Mouse (Mus musculus) liver, embryonic 15.5 days (tissue): ENCODE results near the gene Pip4k2b. TPM values are rescaled to one million over a fixed set of nuclear protein-coding genes. Genes with fewer than 3 reads are reported as not detected.

Source experiments
- ATAC-seq: fragments of 200-750 bp; cut with Nextera tagmentation; 2 replicates; pipeline ENCODE4 v1.8.0; 2017; ENCODE audit warnings: moderate number of reproducible peaks, mild to moderate bottlenecking, moderate library complexity; ENCODE audit not compliant: insufficient read depth
- H3K27ac ChIP-seq: fragments of 300-500 bp; sonication (generic); replicated peaks from 2 replicates; pipeline ENCODE4 v1.5.1; 2015; ENCODE audit warnings: mild to moderate bottlenecking, inconsistent platforms
- H3K27me3 ChIP-seq: fragments of 300-500 bp; sonication (generic); 2 replicates; pipeline ENCODE4 v1.6.1; 2015; ENCODE audit warnings: mild to moderate bottlenecking, inconsistent platforms
- H3K36me3 ChIP-seq: fragments of 300-500 bp; sonication (generic); replicated peaks from 2 replicates; pipeline ENCODE4 v1.6.1; 2015; ENCODE audit warnings: moderate library complexity, mild to moderate bottlenecking, inconsistent platforms
- H3K4me1 ChIP-seq: fragments of 300-500 bp; sonication (generic); replicated peaks from 2 replicates; pipeline ENCODE4 v1.6.1; 2015; ENCODE audit warnings: inconsistent platforms
- H3K4me2 ChIP-seq: fragments of 300-500 bp; sonication (generic); 2 replicates; pipeline ENCODE4 v1.6.1; 2015; ENCODE audit warnings: moderate library complexity, mild to moderate bottlenecking, inconsistent platforms
- H3K4me3 ChIP-seq: fragments of 300-500 bp; sonication (generic); replicated peaks from 2 replicates; pipeline ENCODE4 v1.5.1; 2015; ENCODE audit warnings: mild to moderate bottlenecking, inconsistent platforms
- H3K9ac ChIP-seq: fragments of 300-500 bp; sonication (generic); 2 replicates; pipeline ENCODE4 v1.6.1; 2015; ENCODE audit warnings: moderate library complexity, mild to moderate bottlenecking, inconsistent platforms
- H3K9me3 ChIP-seq: fragments of 300-500 bp; sonication (generic); replicated peaks from 2 replicates; pipeline ENCODE4 v1.6.1; 2016; ENCODE audit warnings: inconsistent platforms
- WGBS: fragments of 180-500 bp; shearing (Covaris S2); methylation state at CpG from one replicate; pipeline ENCODE4 v1.1.7; 2015; ENCODE audit warnings: mixed read lengths; ENCODE audit not compliant: insufficient replicate concordance; 5-methylcytosine and 5-hydroxymethylcytosine counted together
- polyA plus RNA-seq: library from polyadenylated mRNA; unstranded; fragments of >200 nt; fragmentation: Nextera tagmentation; extraction: Ambion mirVana; gene quantifications from 2 replicates; pipeline ENCODE4 v1.2.1, GENCODE M21; 2015

Gene Pip4k2b
- polyA plus RNA-seq, 1 experiment from 2014 or later, result 0.48 TPM

- H3K27me3 ChIP-seq, result no peaks in the 10 kb centered on the region
- no peak overlapping the region for H3K27ac ChIP-seq
- no peak overlapping the region for H3K4me3 ChIP-seq
- H3K36me3 ChIP-seq, result peaks cover 67% of the 10 kb centered on the region
- no peak for ATAC-seq
- H3K9me3 ChIP-seq, result no peaks in the 10 kb centered on the region
- no peak overlapping the region for H3K9ac ChIP-seq
- peaks cover 10% of the 10 kb centered on the region for H3K4me1 ChIP-seq
- no peak overlapping the region for H3K4me2 ChIP-seq
- WGBS, result 77% methylated on average over 5 of the region's 5 CpGs
Observed at GRCm38 (mm10) chr11:97748496-97748895, 4.0 kb upstream of the Pip4k2b start.

- no peak for ATAC-seq
- H3K27me3 ChIP-seq, result no peaks in the 10 kb centered on the region
- no peak overlapping the region for H3K4me2 ChIP-seq
- peaks cover 60% of the 10 kb centered on the region for H3K36me3 ChIP-seq
- H3K4me1 ChIP-seq, result peaks cover 17% of the 10 kb centered on the region
- H3K9me3 ChIP-seq, result no peaks in the 10 kb centered on the region
- H3K4me3 ChIP-seq, result no peak overlapping the region
- 84% methylated on average over 8 of the region's 8 CpGs for WGBS
- no peak overlapping the region for H3K9ac ChIP-seq
- H3K27ac ChIP-seq, result no peak overlapping the region
Observed at GRCm38 (mm10) chr11:97747773-97748172, 3.3 kb upstream of the Pip4k2b start.

- no peak for ATAC-seq
- H3K4me3 ChIP-seq, result peak overlapping the region; percentile 84
- no peaks in the 10 kb centered on the region for H3K27me3 ChIP-seq
- WGBS, result 7% methylated on average over 13 of the region's 13 CpGs
- H3K27ac ChIP-seq, result peak overlapping the region; percentile 92; the same call in 1 of the 2 replicates
- H3K4me2 ChIP-seq, result peak overlapping the region; percentile 95
- peaks cover 36% of the 10 kb centered on the region for H3K36me3 ChIP-seq
- peak overlapping the region; percentile 88 for H3K9ac ChIP-seq
- H3K9me3 ChIP-seq, result no peaks in the 10 kb centered on the region
- H3K4me1 ChIP-seq, result peaks cover 26% of the 10 kb centered on the region
Observed at GRCm38 (mm10) chr11:97745331-97745721, 822 bp upstream of the Pip4k2b start.

GRCm38 (mm10) chr11:97744718-97745330, 320 bp upstream of the Pip4k2b start:
- Histone ChIP-seq H3K27me3 (no peaks in the 10 kb centered on the region), H3K4me2 (peak overlapping the region; percentile 95), H3K36me3 (peaks cover 31% of the 10 kb centered on the region), H3K4me1 (peaks cover 31% of the 10 kb centered on the region), H3K27ac (peak overlapping the region; percentile 92), H3K9me3 (no peaks in the 10 kb centered on the region), H3K4me3 (peak overlapping the region; percentile 84), H3K9ac (peak overlapping the region; percentile 88)
- ATAC-seq, result peak; percentile 90
- WGBS, result under 1% methylated on average over 45 of the region's 57 CpGs

- H3K4me1 ChIP-seq, result peaks cover 31% of the 10 kb centered on the region
- H3K9me3 ChIP-seq, result no peaks in the 10 kb centered on the region
- H3K27me3 ChIP-seq, result no peaks in the 10 kb centered on the region
- H3K4me2 ChIP-seq, result peak overlapping the region; percentile 95
- no peak for ATAC-seq
- peaks cover 21% of the 10 kb centered on the region for H3K36me3 ChIP-seq
- peak overlapping the region; percentile 77 for H3K27ac ChIP-seq
- H3K4me3 ChIP-seq, result peak overlapping the region; percentile 84
- H3K9ac ChIP-seq, result peak overlapping the region; percentile 85
- 7% methylated on average over 9 of the region's 9 CpGs for WGBS
Observed at GRCm38 (mm10) chr11:97743423-97743822, 1.1 kb downstream of the Pip4k2b start.

- H3K4me3 ChIP-seq, result peak overlapping the region; percentile 84; the same call in 1 of the 2 replicates
- H3K27me3 ChIP-seq, result no peaks in the 10 kb centered on the region
- peak overlapping the region; percentile 95 for H3K4me2 ChIP-seq
- H3K27ac ChIP-seq, result no peak overlapping the region
- ATAC-seq, result no peak
- H3K36me3 ChIP-seq, result peaks cover 13% of the 10 kb centered on the region
- H3K4me1 ChIP-seq, result peaks cover 31% of the 10 kb centered on the region
- no peak overlapping the region for H3K9ac ChIP-seq
- H3K9me3 ChIP-seq, result no peaks in the 10 kb centered on the region
- WGBS, result 64% methylated on average over 9 of the region's 9 CpGs
Observed at GRCm38 (mm10) chr11:97742591-97742990, 1.9 kb downstream of the Pip4k2b start.

- Histone ChIP-seq H3K4me2 (0 out of 2 replicates have a peak overlapping the region, but pooled peaks have one; percentile 95), H3K4me1 (peaks cover 31% of the 10 kb centered on the region), H3K4me3 (no peak overlapping the region), H3K9ac (no peak overlapping the region), H3K27ac (no peak overlapping the region), H3K36me3 (peaks cover 9% of the 10 kb centered on the region), H3K9me3 (no peaks in the 10 kb centered on the region), H3K27me3 (no peaks in the 10 kb centered on the region)
- ATAC-seq, result no peak
- 70% methylated on average over 5 of the region's 5 CpGs for WGBS
Observed at GRCm38 (mm10) chr11:97742157-97742556, 2.3 kb downstream of the Pip4k2b start.

GRCm38 (mm10) chr11:97740190-97740589, 4.3 kb downstream of the Pip4k2b start:
- 48% methylated on average over 7 of the region's 7 CpGs for WGBS
- Histone ChIP-seq H3K27ac (no peak overlapping the region), H3K4me3 (no peak overlapping the region), H3K9me3 (no peaks in the 10 kb centered on the region), H3K36me3 (0 out of 2 replicates have a peak, but pooled peaks cover 2% of the 10 kb centered on the region), H3K4me1 (peaks cover 28% of the 10 kb centered on the region), H3K4me2 (no peak overlapping the region), H3K9ac (no peak overlapping the region), H3K27me3 (no peaks in the 10 kb centered on the region)
- no peak for ATAC-seq

GRCm38 (mm10) chr11:97739155-97739554, 5.3 kb downstream of the Pip4k2b start:
- ATAC-seq, result no peak
- Histone ChIP-seq H3K9ac (no peak overlapping the region), H3K27me3 (no peaks in the 10 kb centered on the region), H3K27ac (no peak overlapping the region), H3K4me1 (peaks cover 27% of the 10 kb centered on the region), H3K9me3 (no peaks in the 10 kb centered on the region), H3K36me3 (0 out of 2 replicates have a peak, but pooled peaks cover 2% of the 10 kb centered on the region), H3K4me3 (no peak overlapping the region), H3K4me2 (no peak overlapping the region)
- WGBS, result 75% methylated on average over 3 of the region's 3 CpGs

GRCm38 (mm10) chr11:97738703-97739102, 5.8 kb downstream of the Pip4k2b start:
- H3K4me2 ChIP-seq, result no peak overlapping the region
- no peaks in the 10 kb centered on the region for H3K27me3 ChIP-seq
- WGBS, result 51% methylated on average over 6 of the region's 6 CpGs
- H3K36me3 ChIP-seq, result 0 out of 2 replicates have a peak, but pooled peaks cover 2% of the 10 kb centered on the region
- peaks cover 22% of the 10 kb centered on the region for H3K4me1 ChIP-seq
- H3K4me3 ChIP-seq, result no peak overlapping the region
- no peak overlapping the region for H3K27ac ChIP-seq
- H3K9ac ChIP-seq, result no peak overlapping the region
- no peak for ATAC-seq
- H3K9me3 ChIP-seq, result no peaks in the 10 kb centered on the region

- Histone ChIP-seq H3K36me3 (0 out of 2 replicates have a peak, but pooled peaks cover 4% of the 10 kb centered on the region), H3K27me3 (no peaks in the 10 kb centered on the region), H3K4me1 (peaks cover 11% of the 10 kb centered on the region), H3K9ac (no peak overlapping the region), H3K4me2 (no peak overlapping the region), H3K27ac (no peak overlapping the region), H3K9me3 (no peaks in the 10 kb centered on the region), H3K4me3 (no peak overlapping the region)
- 80% methylated on average over 4 of the region's 4 CpGs for WGBS
- no peak for ATAC-seq
Observed at GRCm38 (mm10) chr11:97737600-97737999, 6.9 kb downstream of the Pip4k2b start.
